Mouse (Mus musculus) embryonic fibroblast, embryonic 13.5 days (primary cell): ENCODE results near the gene Ubr4. TPM values are rescaled to one million over a fixed set of nuclear protein-coding genes. Genes with fewer than 3 reads are reported as not detected.
A peak's percentile ranks its signal among the peaks of the same experiment; 100 is the strongest.

ENCODE experiments used
- H3K27ac ChIP-seq: 2 replicates; pipeline ENCODE4 v1.5.1; 2012; ENCODE audit warnings: low read length, control low read depth, inconsistent platforms; ENCODE audit not compliant: insufficient read depth
- H3K4me1 ChIP-seq: 2 replicates; pipeline ENCODE4 v1.6.1; 2011; ENCODE audit warnings: low read length; ENCODE audit not compliant: control insufficient read depth, insufficient read depth
- H3K4me3 ChIP-seq: 2 replicates; pipeline ENCODE4 v1.5.1; 2011; ENCODE audit warnings: mild to moderate bottlenecking, control low read depth, low read length; ENCODE audit not compliant: insufficient read depth
- CTCF ChIP-seq: IDR thresholded peaks from 2 replicates; pipeline ENCODE4 v1.5.1; 2011; ENCODE audit warnings: mild to moderate bottlenecking, control low read depth, low read length, moderate library complexity, borderline replicate concordance; ENCODE audit not compliant: insufficient read depth
- POLR2A ChIP-seq: IDR thresholded peaks from 2 replicates; pipeline ENCODE4 v1.6.1; 2011; ENCODE audit warnings: low read depth, mild to moderate bottlenecking, control low read depth, low read length, moderate library complexity
- polyA plus RNA-seq: library from polyadenylated mRNA; stranded (reverse); fragments of >200 nt; gene quantifications from 2 replicates; pipeline ENCODE4 v1.2.4, GENCODE M21; 2011; ENCODE audit warnings: low read depth; ENCODE audit not compliant: missing spikeins, insufficient read length

The Ubr4 gene
- polyA plus RNA-seq, 1 experiment, result 107 TPM

DNA sequence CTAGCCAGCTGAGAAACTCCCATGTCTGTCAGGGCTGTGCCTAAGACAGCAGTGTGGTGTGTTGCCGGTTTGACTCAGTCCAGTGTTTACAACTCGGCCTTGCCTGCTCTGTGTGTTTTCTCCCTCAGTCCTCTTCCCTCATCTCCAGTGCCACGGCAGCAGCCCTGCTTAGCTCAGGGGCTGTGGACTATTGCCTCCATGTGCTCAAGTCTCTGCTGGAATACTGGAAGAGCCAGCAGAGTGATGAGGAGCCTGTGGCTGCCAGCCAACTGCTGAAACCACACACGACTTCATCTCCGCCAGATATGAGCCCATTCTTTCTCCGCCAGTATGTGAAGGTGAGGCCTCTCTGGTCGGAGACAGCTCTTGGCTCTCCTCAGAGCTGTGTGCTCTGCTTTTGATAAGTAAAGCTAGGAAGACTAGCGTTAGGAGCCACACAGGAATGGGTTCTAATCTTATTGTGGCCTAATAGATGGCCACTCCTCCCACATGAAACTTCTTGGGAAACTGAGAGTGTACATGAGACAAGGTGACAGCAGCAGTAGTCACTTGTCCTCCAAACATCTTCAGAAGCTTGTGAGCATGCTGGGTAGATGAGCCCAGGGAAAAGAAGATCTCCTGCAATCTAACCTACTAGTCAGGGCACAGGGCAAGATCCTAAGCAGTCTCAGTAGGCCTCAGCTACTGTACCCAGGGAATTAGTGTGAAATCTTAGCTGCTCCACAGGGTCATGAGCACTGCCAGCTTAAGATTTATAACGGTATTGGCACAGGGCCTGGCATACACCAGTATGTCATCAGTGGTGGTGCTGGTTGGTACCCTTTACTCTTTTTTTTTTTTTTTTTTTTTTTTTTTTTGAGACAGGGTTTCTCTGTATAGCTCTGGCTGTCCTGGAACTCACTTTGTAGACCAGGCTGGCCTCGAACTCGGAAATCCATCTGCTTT is 94.6 kb downstream of the Ubr4 start:
- Histone ChIP-seq H3K27ac (no peak overlapping the region), H3K4me1 (no peaks in the 10 kb centered on the region), H3K4me3 (no peak overlapping the region)
- TF ChIP-seq POLR2A (no peak), CTCF (no peak)

DNA sequence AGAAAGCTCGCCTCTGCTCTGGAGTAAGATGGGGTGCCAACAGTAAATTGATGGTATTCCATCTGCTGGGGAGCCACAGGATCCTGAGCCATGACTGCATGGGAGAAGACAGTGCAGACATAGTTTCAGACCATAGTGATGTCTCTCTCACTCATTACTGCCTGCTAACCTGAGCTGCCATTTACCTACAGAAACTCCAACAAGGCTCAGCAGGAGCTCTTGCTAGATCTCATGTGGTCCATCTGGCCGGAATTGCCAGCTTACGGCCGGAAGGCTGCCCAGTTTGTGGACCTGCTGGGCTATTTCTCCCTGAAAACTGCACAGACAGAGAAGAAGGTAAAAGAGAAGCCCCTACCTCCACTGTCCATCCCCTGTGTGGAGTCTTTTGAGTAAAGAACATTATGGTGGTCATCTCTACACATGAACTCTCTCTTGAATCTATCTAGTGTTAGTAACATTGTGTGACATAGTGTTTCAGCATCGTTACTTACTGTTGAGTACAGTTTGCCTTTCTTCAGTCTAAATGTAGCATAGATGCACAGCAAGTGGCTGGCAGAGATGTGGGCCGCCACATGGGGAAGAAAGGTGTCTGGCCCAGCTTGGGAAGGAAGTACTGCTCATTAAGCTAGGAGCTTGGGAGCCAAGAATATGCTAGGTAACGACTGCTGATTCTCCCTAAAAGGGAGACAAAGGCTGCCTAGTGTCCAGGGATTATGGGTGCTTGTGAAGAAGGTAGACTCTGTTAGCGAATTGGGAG is 100.7 kb downstream of the Ubr4 start:
- Histone ChIP-seq H3K4me3 (no peak overlapping the region), H3K27ac (no peak overlapping the region), H3K4me1 (no peaks in the 10 kb centered on the region)
- TF ChIP-seq CTCF (no peak), POLR2A (no peak)

DNA sequence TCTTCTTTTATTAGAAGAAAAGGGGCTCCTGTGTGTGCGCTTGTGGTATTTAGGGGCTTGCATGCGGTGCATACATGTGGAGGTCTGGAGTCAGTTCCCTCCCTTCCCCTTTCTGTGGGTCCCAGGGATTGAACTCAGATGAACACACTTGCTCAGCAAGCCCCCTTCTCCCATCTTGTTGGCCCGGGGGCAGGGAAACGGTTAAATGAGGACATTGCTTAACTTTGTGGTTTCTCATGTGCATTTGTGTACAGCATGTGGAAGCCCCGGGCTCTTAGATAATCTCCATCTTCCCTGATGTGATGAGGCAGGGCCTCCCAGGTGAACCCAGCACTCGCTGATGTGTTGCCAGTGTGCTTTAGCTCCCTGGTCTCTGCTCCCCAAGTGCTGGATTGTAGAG is 101.9 kb downstream of the Ubr4 start:
- TF ChIP-seq CTCF, result no peak
- no peak for TF ChIP-seq POLR2A
- H3K4me3 ChIP-seq, result no peak overlapping the region
- no peak overlapping the region for H3K27ac ChIP-seq
- no peaks in the 10 kb centered on the region for H3K4me1 ChIP-seq

DNA sequence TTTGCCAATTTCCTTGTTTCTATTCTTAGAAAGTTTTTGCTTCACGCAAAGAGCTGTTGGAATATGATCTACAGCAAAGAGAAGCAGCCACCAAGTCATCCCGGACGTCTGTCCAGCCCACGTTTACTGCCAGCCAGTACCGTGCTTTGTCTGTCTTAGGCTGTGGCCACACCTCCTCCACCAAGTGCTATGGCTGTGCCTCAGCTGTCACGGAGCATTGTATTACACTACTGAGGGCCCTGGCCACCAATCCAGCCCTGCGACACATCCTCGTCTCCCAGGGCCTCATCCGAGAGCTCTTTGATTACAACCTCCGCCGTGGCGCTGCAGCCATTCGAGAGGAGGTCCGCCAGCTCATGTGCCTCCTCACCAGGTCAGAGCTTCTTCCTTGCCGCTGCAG is 107.6 kb downstream of the Ubr4 start:
- no peak for TF ChIP-seq CTCF
- no peak for TF ChIP-seq POLR2A
- no peaks in the 10 kb centered on the region for H3K4me1 ChIP-seq
- no peak overlapping the region for H3K4me3 ChIP-seq
- H3K27ac ChIP-seq, result no peak overlapping the region

DNA sequence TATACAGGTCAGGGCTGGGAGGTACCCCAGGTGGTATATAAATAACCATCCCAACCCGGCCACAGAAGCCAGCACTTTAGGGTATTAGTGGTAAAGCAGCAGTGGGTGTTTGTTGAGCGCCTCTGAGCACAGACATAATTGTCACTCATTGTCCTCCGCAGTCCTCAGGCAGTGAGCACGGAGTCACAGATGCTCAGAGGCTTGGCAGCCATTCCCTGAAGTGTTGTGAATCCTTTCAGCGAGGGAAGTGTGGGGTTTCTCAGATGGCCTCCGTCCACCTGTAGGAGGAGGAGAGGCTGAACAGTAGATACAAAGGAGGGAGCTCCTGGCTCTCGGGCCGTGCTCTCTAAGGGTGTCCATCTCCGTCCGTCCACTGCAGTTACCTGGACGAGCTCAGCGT is 111.8 kb downstream of the Ubr4 start:
- H3K4me3 ChIP-seq, result no peak overlapping the region
- TF ChIP-seq CTCF (no peak), POLR2A (no peak)
- H3K4me1 ChIP-seq, result no peaks in the 10 kb centered on the region
- no peak overlapping the region for H3K27ac ChIP-seq

GRCm38 (mm10) chr4:139466541-139466940 is 114.1 kb downstream of the Ubr4 start:
- H3K27ac ChIP-seq, result no peak overlapping the region
- TF ChIP-seq CTCF, result no peak
- TF ChIP-seq POLR2A, result no peak
- no peaks in the 10 kb centered on the region for H3K4me1 ChIP-seq
- no peak overlapping the region for H3K4me3 ChIP-seq

DNA sequence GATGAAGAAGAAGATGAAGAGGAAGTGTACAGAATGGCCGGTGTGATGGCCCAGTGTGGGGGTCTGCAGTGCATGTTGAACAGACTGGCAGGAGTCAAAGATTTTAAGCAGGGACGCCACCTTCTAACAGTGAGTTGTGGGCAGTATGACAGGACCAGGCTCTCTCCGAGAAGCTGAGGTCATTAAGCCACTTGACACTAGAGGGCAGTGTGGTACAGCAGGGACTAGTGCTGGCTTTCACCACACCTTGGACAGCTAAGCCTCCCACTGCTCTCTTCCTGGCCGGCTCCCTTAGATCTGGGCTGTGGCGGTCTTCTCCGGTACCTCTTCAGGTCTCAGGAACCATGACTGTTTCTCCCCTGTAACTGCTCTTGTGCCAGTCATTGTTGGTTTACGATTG is 117.8 kb downstream of the Ubr4 start:
- no peak overlapping the region for H3K27ac ChIP-seq
- TF ChIP-seq POLR2A (no peak), CTCF (peak; percentile 98)

DNA sequence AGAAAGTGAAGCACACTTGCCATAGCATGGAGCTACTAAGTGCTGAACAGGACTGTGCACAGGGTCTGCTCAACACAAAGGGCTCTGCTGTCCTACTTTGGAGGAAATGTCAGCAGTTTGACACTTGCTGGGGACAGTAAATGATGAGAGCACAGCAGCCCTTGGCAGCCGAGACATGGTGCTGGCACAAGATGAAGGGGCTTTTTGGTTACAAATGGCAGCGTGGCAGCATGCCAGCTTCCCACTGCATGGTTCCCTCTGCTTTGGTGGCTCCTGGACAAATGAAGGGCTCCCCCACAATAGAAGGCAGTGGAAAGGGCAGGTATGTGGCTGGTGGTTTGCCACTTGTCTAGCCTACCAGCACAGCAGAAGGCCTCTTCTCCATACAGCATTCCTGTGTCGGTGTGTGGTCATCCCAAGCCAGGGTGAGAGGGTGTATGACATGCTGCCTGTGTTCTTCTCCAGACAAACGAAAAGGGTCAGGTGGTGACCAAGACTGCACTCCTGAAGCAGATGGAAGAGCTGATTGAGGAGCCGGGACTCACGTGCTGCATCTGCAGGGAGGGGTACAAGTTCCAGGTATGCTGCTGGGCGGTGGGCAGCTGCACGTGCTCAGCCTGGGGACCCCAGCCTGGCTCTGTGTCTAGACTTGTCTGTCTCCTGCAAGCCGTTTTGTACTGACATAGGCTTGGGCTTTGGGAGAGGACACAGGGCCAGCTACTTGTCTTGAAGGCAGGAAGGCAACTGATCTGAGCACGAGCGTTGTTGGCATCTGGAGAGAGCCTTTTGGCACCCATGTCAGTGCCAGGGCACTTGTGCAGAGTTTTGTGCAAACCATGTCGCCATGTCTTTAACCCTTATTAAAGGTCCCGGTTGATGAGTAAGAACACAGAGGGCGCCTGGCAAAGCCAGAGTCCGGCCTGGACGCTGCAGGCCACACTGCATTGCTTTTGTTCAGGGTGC is 124.5 kb downstream of the Ubr4 start:
- Histone ChIP-seq H3K4me1 (no peaks in the 10 kb centered on the region), H3K27ac (no peak overlapping the region), H3K4me3 (no peak overlapping the region)
- no peak for TF ChIP-seq POLR2A
- no peak for TF ChIP-seq CTCF

More for the DNA sequence above, 117.8 kb downstream of the Ubr4 start:
- Histone ChIP-seq H3K4me3 (no peak overlapping the region), H3K4me1 (no peaks in the 10 kb centered on the region)

- no peak overlapping the region for H3K27ac ChIP-seq
- no peaks in the 10 kb centered on the region for H3K4me1 ChIP-seq
- no peak overlapping the region for H3K4me3 ChIP-seq
- TF ChIP-seq CTCF (no peak), POLR2A (no peak)
These were observed 125.6 kb downstream of the Ubr4 start for GRCm38 (mm10) chr4:139477983-139478382.
